Mouse (Mus musculus) cerebellum, postnatal 25 days (tissue): ENCODE measurements at regions not wholly inside any gene's neighbourhood (a gene's known extent, or its start where the extent isn't known, plus 50 kb on each side); places are given as distances from the start of the nearest gene placed in this dataset.

Experiments
- DNase-seq, 2 experiments: peaks; one replicate each; pipeline ENCODE4 v3.0.0; 2021; ENCODE audit warnings: mixed read lengths in 2 of 2

- DNase-seq = no peak
Observed at GRCm38 (mm10) chr2:47053689-47054088, 1760.2 kb upstream of the Acvr2a start.

- no peak for DNase-seq
Observed at GRCm38 (mm10) chr2:47074191-47074590, 1739.7 kb upstream of the Acvr2a start.

DNA sequence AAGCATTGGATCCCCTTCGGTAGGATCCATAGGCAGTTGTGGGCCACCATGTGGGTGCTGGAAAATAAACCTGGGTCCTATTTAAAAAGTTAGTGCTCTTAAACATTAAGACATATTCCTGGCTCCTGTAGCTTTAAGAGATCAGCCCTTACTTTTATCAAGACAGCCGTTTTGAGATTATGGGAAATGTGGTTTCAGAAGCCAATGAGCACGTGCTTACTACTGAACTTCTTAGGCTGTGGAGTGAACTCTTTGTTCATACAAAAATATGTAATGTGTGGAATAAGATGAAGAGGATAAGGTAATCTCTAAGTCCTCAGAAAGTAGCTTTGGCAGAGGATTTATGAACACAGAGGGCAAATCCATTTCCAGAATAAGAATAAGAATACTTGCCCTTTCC, 1738.7 kb upstream of the Acvr2a start:
- no peak for DNase-seq

DNA sequence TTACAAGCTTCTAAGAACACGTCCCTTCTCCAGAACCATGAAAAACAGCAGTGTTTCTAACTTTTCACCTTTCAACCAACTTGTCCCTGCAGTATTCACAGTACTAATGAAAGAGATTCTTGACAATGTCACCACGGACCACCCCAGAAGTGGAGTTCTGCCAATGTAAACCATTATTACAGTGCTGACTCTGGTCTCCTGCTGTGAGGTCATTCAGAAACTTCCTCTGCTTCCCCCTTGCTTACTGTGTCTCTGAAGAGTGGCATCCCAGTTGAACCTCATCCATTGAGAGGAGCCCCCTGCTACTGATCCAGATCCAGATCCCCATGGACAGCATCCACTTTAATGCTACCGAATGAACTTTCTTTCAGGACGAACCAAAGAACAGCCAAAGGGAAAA, 1725.3 kb upstream of the Acvr2a start:
- peak; percentile 5 to 12 for DNase-seq

GRCm38 (mm10) chr2:47095993-47096392, 1717.9 kb upstream of the Acvr2a start:
- DNase-seq = no peak

DNA sequence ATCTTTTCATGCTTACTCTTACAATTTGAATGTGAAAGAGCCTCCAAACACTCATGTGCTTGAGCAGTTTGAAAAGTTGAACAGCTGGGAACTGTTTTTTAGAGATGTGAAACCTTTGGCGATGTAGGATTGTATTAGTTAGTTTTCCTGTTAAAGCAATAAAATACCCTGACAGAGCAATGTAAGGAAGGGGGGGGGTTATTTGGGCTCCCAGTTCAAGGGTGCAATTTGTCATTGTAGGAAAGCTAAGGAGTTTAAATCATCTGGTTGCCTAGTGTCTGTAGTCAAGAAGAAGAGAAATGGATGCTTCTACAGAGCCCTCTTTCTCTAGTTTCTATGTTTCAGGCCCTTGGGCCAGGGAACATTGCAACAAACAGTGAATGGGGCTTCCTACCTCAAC, 1674.5 kb upstream of the Acvr2a start:
- no peak for DNase-seq

- no peak for DNase-seq
Observed at GRCm38 (mm10) chr2:47184067-47184802, 1629.7 kb upstream of the Acvr2a start.
